Mouse (Mus musculus) heart, postnatal 0 days (tissue): Measurements from ENCODE around the gene Tspear.

Experiments
- CTCF ChIP-seq: IDR thresholded peaks from 2 replicates; pipeline ENCODE4 v1.5.1; 2016; ENCODE audit warnings: antibody characterized with exemption, control low read depth, low read depth
- EP300 ChIP-seq: IDR thresholded peaks from 2 replicates; pipeline ENCODE4 v1.6.1; 2016; ENCODE audit warnings: antibody characterized with exemption, low read depth

GRCm38 (mm10) chr10:77794976-77795375 is 108.6 kb downstream of the Tspear start, which contains the start of gene Gm9639:
- TF ChIP-seq CTCF = no peak
- no peak for TF ChIP-seq EP300
